Mouse (Mus musculus): ENCODE data around the gene Nrros. TPM values are rescaled to one million over a fixed set of nuclear protein-coding genes. Genes with fewer than 3 reads are reported as not detected.

Gene Nrros
- polyA plus RNA-seq, 1 experiment: 9.0 TPM

Other genes starting within 250 kb of the Nrros start
- gene Pigz, start 231.7 kb downstream of the Nrros start, polyA plus RNA-seq (2012; rRNA removed): 1.3 and 1.9 TPM in 2 replicates
- 59.9 and 74.7 TPM in 2 replicates for gene 0610012G03Rik, start 217.1 kb downstream of the Nrros start, polyA plus RNA-seq (2012; rRNA removed)
- 5.8 and 6.8 TPM in 2 replicates for gene Ncbp2, start 217.1 kb downstream of the Nrros start, polyA plus RNA-seq (2012; rRNA removed)
- 3.9 and 5.4 TPM in 2 replicates for gene Senp5, start 162.3 kb downstream of the Nrros start, polyA plus RNA-seq (2012; rRNA removed)
- gene Pak2, start 86.3 kb downstream of the Nrros start, polyA plus RNA-seq (2012; rRNA removed): 20.0 and 21.9 TPM in 2 replicates
- 33.9 and 38.4 TPM in 2 replicates for gene Pigx, start 65.9 kb downstream of the Nrros start, polyA plus RNA-seq (2012; rRNA removed)
- gene Cep19, start 65.8 kb downstream of the Nrros start, polyA plus RNA-seq (2012; rRNA removed): 10.1 and 10.5 TPM in 2 replicates
- not detected in 2 replicates for gene Bex6, start 14.2 kb upstream of the Nrros start, polyA plus RNA-seq (2012; rRNA removed)
- 3.0 and 3.6 TPM in 2 replicates for gene Fbxo45, start 81.6 kb upstream of the Nrros start, polyA plus RNA-seq (2012; rRNA removed)
- gene Wdr53, start 81.6 kb upstream of the Nrros start, polyA plus RNA-seq (2012; rRNA removed): 3.7 and 3.9 TPM in 2 replicates
- not detected in 2 replicates for gene Smco1, start 105.9 kb upstream of the Nrros start, polyA plus RNA-seq (2012; rRNA removed)
- 4.5 and 7.6 TPM in 2 replicates for gene Rnf168, start 111.9 kb upstream of the Nrros start, polyA plus RNA-seq (2012; rRNA removed)
- gene Ubxn7, start 166.7 kb upstream of the Nrros start, polyA plus RNA-seq (2012; rRNA removed): 2.1 and 10.0 TPM in 2 replicates
- 0.45 and 0.84 TPM in 2 replicates for gene Tm4sf19, start 234.9 kb upstream of the Nrros start, polyA plus RNA-seq (2012; rRNA removed)